Mouse (Mus musculus) C2C12 (cell line): Measurements from ENCODE around the gene Otulin. TPM values are rescaled to one million over a fixed set of nuclear protein-coding genes. Genes with fewer than 3 reads are reported as not detected.
A peak's percentile ranks its signal among the peaks of the same experiment; 100 is the strongest.

Experiments used
- H3K27me3 ChIP-seq: one replicate; pipeline ENCODE4 v1.6.1; 2011; ENCODE audit not compliant: control insufficient read depth, insufficient read depth, insufficient read length
- H3K36me3 ChIP-seq: one replicate; pipeline ENCODE4 v1.6.1; 2011; ENCODE audit not compliant: control insufficient read depth, insufficient read depth
- H3K4me3 ChIP-seq: one replicate; pipeline ENCODE4 v1.5.1; 2011; ENCODE audit warnings: mild to moderate bottlenecking, control low read depth; ENCODE audit not compliant: poor library complexity, insufficient read depth, severe bottlenecking
- H3K79me2 ChIP-seq: one replicate; pipeline ENCODE4 v1.6.1; 2011; ENCODE audit not compliant: control insufficient read depth, insufficient read depth
- H3K79me3 ChIP-seq: one replicate; pipeline ENCODE4 v1.6.1; 2011; ENCODE audit warnings: low read depth, control low read depth
- H3ac ChIP-seq: one replicate; pipeline ENCODE3; 2011; ENCODE audit warnings: low read depth; ENCODE audit not compliant: control insufficient read depth, insufficient read length
- CEBPB ChIP-seq: IDR thresholded peaks from one replicate; pipeline ENCODE4 v1.6.1; 2011; ENCODE audit warnings: low read depth, mild to moderate bottlenecking, control low read depth, moderate library complexity
- CTCF ChIP-seq: IDR thresholded peaks from one replicate; pipeline ENCODE4 v1.5.1; 2011; ENCODE audit not compliant: control insufficient read depth, insufficient read depth, insufficient read length
- FOSL1 ChIP-seq: IDR thresholded peaks from one replicate; pipeline ENCODE4 v1.8.0; 2011; ENCODE audit warnings: mild to moderate bottlenecking, low read length; ENCODE audit not compliant: poor library complexity, insufficient read depth, severe bottlenecking
- MAX ChIP-seq: IDR thresholded peaks from one replicate; pipeline ENCODE4 v1.6.1; 2011; ENCODE audit warnings: mild to moderate bottlenecking, control low read depth
- MYOD1 ChIP-seq: IDR thresholded peaks from one replicate; pipeline ENCODE4 v1.6.1; 2011; ENCODE audit warnings: low read depth; ENCODE audit not compliant: control insufficient read depth, insufficient read length
- MYOG ChIP-seq: IDR thresholded peaks from one replicate; pipeline ENCODE4 v1.6.1; 2011; ENCODE audit not compliant: control insufficient read depth, insufficient read length; ENCODE audit errors: extremely low read depth
- USF1 ChIP-seq: IDR thresholded peaks from one replicate; pipeline ENCODE4 v1.6.1; 2011; ENCODE audit warnings: low read depth, mild to moderate bottlenecking, control low read depth, moderate library complexity
- polyA plus RNA-seq: library from polyadenylated mRNA; unstranded; fragments of >200 nt; fragmentation: generic; extraction: Trizol; gene quantifications from one replicate; pipeline ENCODE4 v1.2.1, GENCODE M21; 2012; ENCODE audit warnings: missing spikeins

Gene Otulin
- polyA plus RNA-seq, 1 experiment: 48.8 TPM

DNA sequence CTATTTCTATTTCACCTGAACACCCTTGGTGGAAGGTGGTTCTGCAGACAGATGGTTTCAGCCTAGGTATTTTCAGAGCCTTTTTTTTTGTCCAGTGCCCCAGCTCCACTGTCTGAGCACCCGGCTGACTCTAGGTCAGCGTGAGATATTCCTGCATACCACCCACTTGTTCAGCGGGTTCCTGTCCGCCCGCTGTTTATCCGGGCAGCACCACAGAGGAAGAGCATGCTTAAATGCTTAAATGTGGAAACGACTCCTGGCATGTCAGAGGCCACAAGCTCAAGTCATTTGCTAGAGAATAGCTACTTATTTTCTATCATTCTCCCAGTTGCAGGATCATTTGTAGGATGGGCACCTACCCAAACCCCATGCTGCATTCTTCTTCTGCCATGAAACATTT, 122.3 kb downstream of the Otulin start:
- Histone ChIP-seq H3K79me2 (peaks cover 98% of the 10 kb centered on the region), H3K4me3 (no peak overlapping the region), H3K27me3 (no peaks in the 10 kb centered on the region), H3ac (no peak overlapping the region), H3K36me3 (peaks cover 80% of the 10 kb centered on the region), H3K79me3 (peaks cover 92% of the 10 kb centered on the region)
- TF ChIP-seq FOSL1 (no peak), MYOD1 (no peak), MAX (no peak), MYOG (no peak), CEBPB (no peak), CTCF (no peak), USF1 (no peak)

GRCm38 (mm10) chr15:27506893-27507596, 123.4 kb downstream of the Otulin start:
- peaks cover 72% of the 10 kb centered on the region for H3K36me3 ChIP-seq
- no peaks in the 10 kb centered on the region for H3K27me3 ChIP-seq
- peaks cover 91% of the 10 kb centered on the region for H3K79me3 ChIP-seq
- no peak overlapping the region for H3K4me3 ChIP-seq
- H3K79me2 ChIP-seq: peaks cover 98% of the 10 kb centered on the region
- TF ChIP-seq CEBPB (no peak), USF1 (no peak), FOSL1 (no peak), MYOG (no peak)
- peak overlapping the region; percentile 22 for H3ac ChIP-seq

DNA sequence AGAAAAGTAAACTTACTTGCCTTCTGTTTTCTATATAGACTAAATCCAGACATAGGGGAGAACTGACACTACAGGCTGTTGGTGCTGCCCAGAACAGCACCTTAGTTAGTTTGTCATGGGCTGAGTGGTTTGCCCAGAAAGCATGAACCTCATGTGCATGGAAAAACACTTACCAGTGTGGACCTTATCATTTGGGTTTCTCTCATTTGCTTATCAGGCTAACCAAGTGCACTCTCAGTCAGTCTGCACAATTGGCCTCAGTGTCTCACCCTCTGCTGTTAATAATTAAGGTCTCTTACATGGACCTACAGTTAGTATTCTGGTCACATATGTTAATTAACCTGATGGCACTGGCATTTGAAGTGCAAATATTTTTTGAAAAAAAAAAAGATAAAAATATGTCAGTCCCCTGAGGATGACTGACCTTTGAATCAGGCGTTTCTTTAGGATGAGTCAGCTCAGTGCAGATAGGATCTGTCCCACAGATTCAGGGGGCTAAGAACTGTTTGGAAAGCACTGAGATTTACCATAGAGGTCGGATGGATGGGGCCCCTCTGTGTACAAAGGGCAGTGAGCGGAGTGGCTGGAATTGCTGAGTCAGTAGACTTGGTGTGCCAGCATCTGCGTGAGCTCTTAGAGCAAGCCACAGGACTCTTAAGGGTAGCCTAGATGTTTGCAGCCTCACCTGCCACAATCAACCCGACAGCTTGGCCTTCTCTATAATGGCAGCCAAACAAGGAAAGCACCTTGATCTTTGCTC, 124.2 kb downstream of the Otulin start:
- H3ac ChIP-seq: peak overlapping the region; percentile 22
- peaks cover 64% of the 10 kb centered on the region for H3K36me3 ChIP-seq
- TF ChIP-seq CTCF: no peak
- TF ChIP-seq FOSL1: peak; percentile 93
- peak; percentile 15 for TF ChIP-seq MYOD1
- H3K79me3 ChIP-seq: peaks cover 91% of the 10 kb centered on the region
- H3K4me3 ChIP-seq: no peak overlapping the region
- peaks cover 98% of the 10 kb centered on the region for H3K79me2 ChIP-seq
- no peaks in the 10 kb centered on the region for H3K27me3 ChIP-seq

DNA sequence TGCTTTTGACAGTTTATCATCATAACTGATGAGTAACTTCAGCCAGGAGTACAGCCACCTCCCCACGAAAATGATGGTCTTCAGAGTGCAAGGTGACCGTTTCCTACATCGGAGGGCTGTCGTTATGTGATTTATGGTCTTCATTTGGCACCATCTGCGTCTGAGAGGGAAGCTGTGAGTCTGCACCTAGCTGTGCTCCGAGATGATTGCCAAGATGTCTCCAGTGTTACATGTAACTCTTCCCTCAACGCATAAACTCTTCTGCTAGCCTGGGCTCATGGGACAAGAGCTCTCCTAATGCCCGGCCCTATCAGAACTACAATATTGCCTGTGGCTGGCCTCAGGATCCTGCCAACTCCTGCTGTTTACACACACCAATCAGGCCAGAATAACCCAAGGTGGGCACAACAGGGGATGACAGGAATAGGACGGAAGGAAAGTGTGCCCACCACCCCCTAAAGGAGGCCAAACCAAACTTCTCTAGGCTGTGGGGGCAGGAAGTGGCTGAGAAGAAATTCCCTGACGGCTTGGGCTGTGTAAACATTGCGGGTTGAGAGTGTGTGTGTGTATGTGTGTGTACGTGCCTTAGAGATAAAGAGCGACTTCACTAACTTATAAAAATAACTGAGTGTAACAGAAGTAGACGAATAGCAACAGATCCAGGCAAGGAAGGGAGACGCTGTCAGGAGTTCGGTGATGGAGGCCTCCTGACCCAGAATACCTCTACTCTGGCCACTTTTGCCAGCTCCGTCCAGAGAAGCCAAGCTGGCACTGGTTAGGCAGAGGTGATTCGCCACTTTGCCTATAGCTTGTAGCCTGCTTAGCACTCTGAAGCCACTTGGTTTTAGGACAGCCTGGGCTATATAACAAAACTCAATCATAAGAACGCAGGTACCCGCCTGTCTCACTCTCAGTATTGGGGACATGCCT, 126.4 kb downstream of the Otulin start:
- Histone ChIP-seq H3ac (no peak overlapping the region), H3K36me3 (peaks cover 61% of the 10 kb centered on the region), H3K4me3 (no peak overlapping the region), H3K79me2 (peaks cover 98% of the 10 kb centered on the region), H3K27me3 (no peaks in the 10 kb centered on the region), H3K79me3 (peaks cover 91% of the 10 kb centered on the region)
- no peak for TF ChIP-seq USF1
- no peak for TF ChIP-seq CTCF
- no peak for TF ChIP-seq MAX
- TF ChIP-seq MYOD1: no peak
- TF ChIP-seq CEBPB: no peak
- no peak for TF ChIP-seq MYOG
- no peak for TF ChIP-seq FOSL1

- TF ChIP-seq FOSL1: no peak
- no peak for TF ChIP-seq CEBPB
- no peak for TF ChIP-seq MYOD1
- TF ChIP-seq MAX: no peak
- TF ChIP-seq USF1: no peak
- TF ChIP-seq CTCF: no peak
- TF ChIP-seq MYOG: no peak
- Histone ChIP-seq H3K79me2 (peaks cover 98% of the 10 kb centered on the region), H3K4me3 (no peak overlapping the region), H3ac (no peak overlapping the region), H3K36me3 (peaks cover 61% of the 10 kb centered on the region), H3K79me3 (peaks cover 91% of the 10 kb centered on the region), H3K27me3 (no peaks in the 10 kb centered on the region)
Observed at GRCm38 (mm10) chr15:27503221-27503620, 127.3 kb downstream of the Otulin start.
